Mouse (Mus musculus) heart, postnatal 25 days (tissue): ENCODE measurements at regions not wholly inside any gene's neighbourhood (a gene's known extent, or its start where the extent isn't known, plus 50 kb on each side); places are given as distances from the start of the nearest gene placed in this dataset.

Experiments
- DNase-seq: peaks from one replicate; pipeline ENCODE4 v3.0.0; 2022; ENCODE audit warnings: low spot score
- intact Hi-C: fragments of 180-260 bp; cut with DNase I; formaldehyde crosslinking; loops from one replicate; pipeline ENCODE4 v1.15.1; 2025

GRCm38 (mm10) chr13:6167055-6167761 is 305.9 kb downstream of the Klf6 start:
- intact Hi-C loops: no loop called here
- no peak for DNase-seq

DNA sequence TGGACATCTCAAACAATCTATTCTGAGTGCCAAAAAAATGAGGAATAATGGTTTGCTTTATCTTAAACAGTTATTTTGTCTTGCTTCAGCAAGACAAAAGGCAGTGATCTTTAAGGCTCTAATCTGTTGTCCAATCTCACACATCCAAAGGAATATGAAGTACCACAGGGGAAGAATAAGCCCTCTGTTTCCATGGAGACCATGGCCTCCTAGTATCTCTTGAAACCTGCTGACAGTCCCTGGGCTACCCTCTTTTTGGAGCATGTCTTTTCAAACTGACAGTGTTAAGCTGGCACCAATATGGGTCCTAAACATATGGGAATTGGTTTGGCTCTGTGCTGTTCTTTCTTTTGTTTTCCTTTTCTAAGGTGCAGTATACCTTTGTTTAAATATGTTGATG is 311.8 kb downstream of the Klf6 start:
- DNase-seq: no peak
- intact Hi-C loops: no loop called here

DNA sequence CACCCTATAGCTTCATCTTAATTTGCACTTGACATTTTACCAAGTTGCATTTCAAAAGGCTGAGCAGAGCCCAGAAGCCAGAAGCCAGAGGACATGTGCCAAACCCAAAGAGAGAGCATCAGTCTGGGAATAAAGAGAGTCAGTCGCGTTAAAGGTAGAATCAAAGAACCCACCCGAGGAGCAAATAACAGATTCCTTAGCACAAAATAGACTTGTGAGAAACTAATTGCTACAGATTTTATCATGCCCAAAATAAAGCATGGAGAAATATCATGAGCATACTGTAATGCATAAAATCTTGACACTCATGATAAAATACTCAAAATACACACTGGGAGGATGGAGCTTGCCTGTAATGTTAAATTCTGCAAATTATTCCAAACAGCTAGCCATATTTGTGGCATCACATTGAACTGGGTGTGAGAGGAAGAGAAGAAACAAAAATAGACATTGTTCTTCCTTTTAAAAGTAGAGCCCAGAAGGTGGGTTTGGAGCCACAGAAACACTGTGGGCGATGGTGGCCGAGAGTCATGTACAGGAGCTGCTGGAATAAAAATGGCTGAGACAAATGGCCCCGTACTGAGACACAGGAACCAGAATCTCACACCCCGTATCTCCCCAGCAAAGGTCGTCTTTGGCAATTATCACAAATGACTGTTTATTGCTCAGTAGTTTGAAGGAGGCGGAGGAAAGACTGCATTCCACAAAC is 317.2 kb downstream of the Klf6 start:
- intact Hi-C loops: no loop called here
- no peak for DNase-seq

GRCm38 (mm10) chr13:6189133-6189532 is 327.9 kb downstream of the Klf6 start:
- intact Hi-C loops: no loop called here
- DNase-seq: no peak

- no peak for DNase-seq
- intact Hi-C loops: no loop called here
Measured at GRCm38 (mm10) chr13:6189566-6189965, 328.3 kb downstream of the Klf6 start.

GRCm38 (mm10) chr13:6191186-6191914 is 330.1 kb downstream of the Klf6 start:
- intact Hi-C loops: loop anchor here (5.0 kb wide), 1 partner anchor 61 kb away; no protein-coding TSS in a partner anchor
- no peak for DNase-seq

- no peak for DNase-seq
- intact Hi-C loops: loop anchor here (5.0 kb wide), 1 partner anchor 60 kb away; no protein-coding TSS in a partner anchor
Measured at GRCm38 (mm10) chr13:6191915-6192295, 330.6 kb downstream of the Klf6 start.

DNA sequence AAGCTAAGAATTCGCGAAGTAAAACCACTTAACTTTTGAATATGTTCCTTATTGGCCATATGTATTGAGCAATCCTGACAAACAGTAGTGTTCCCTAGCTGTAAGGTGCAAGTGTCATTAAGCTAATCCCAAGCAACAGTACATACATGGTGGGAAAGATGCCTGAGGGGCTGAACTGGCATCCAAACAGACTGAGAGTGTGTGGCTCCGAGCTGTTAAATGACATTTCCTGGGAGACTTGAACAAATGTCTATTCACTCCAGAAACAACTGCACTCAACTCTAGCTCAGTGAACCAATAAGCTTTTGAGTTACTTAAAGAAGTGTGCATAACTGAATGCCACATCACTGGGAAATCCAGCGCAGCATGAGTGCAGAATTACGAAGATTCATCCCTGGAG is 335.4 kb downstream of the Klf6 start:
- DNase-seq: no peak
- intact Hi-C loops: no loop called here

GRCm38 (mm10) chr13:6199107-6199506 is 337.8 kb downstream of the Klf6 start:
- intact Hi-C loops: no loop called here
- DNase-seq: no peak

DNA sequence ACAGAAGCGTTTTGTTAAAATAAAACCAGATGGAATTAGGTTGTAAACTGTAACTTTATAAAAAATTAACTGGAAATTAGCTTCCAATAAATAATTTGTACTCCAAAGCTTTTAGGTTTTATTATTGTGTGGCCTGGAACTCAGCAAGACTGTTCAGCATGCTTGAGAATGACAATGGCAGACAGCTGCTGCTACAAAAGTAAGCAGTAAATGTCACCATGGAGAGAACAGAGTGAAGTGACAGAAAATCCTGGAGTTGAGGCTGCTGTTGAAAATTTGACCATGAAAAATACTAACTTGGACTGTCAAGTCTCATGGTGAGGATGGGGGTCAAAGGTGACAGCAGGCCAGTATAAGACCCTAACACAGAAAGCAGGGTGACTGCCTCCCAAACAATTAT is 340.2 kb downstream of the Klf6 start:
- DNase-seq: no peak
- intact Hi-C loops: no loop called here

DNA sequence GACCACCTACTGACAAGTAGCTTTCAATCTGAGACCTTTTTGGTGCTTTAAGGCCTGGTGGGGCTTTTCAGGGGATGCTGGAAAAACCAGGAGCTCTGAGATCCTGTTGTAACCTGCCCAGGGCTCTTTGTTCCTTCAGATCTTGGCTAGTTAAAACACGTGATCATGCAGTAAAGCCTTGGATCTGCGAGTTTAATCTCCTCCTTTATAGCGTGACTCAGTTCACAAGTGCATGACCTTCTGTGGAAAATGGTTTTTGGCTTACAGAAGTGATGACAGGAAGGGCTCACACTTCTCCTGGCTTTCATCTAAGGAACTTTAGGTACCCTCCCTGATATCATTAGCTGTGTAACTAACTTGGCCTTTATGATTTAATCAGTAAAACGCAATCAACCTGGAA is 343.1 kb upstream of the Pitrm1 start:
- DNase-seq: no peak
- intact Hi-C loops: no loop called here

GRCm38 (mm10) chr13:6212550-6212949 is 335.4 kb upstream of the Pitrm1 start:
- no peak for DNase-seq
- intact Hi-C loops: no loop called here

GRCm38 (mm10) chr13:6214189-6214588 is 333.8 kb upstream of the Pitrm1 start:
- intact Hi-C loops: no loop called here
- no peak for DNase-seq

DNA sequence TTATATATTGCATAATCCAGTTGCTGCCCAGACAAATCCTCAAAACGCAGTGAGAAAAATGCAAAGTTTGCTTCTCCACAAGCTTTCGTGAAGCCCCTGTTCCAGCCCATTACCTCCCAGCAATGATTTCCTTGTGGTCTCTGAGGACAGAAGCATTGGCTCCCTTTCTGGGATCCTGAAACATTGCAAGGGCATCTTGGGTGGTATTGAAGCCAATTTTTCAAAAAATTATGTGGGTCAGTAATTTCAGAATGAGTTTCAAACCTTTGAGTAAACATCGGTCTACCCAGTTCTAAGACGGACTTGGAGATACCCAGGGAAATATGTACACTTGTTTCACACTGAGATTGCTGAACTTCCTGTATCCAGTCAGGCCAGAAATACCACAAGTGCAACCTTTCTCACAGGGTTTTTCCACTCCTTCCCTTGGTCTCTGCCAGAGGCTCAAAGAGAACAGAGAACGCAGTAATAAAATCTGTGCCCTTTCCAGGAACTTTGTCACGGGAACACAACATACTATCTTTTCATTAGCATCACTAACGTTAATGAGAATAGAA is 321.8 kb upstream of the Pitrm1 start:
- intact Hi-C loops: no loop called here
- DNase-seq: no peak

DNA sequence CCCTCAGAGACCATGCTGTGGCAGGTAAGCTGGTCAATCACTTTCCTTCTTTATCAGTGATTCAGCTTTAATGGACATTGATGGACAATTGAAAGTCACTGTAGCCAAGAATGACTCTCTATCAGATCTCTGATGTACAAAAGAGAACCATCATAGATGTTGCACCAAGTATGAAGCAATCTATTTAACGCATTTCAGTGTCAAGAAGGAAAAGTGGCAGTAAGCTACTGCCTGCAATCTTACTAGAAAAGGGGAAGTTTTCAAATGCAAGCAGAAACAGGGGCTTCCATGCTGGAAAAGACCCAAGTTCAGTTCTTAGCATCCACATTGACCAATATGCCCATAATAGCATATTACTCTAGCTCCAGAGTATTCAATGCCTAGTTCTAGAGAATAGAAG is 319.7 kb upstream of the Pitrm1 start:
- DNase-seq: no peak
- intact Hi-C loops: no loop called here

- no peak for DNase-seq
- intact Hi-C loops: no loop called here
Measured at GRCm38 (mm10) chr13:6235394-6235793, 312.6 kb upstream of the Pitrm1 start.

GRCm38 (mm10) chr13:6236503-6236902 is 311.4 kb upstream of the Pitrm1 start:
- DNase-seq: no peak
- intact Hi-C loops: no loop called here

DNA sequence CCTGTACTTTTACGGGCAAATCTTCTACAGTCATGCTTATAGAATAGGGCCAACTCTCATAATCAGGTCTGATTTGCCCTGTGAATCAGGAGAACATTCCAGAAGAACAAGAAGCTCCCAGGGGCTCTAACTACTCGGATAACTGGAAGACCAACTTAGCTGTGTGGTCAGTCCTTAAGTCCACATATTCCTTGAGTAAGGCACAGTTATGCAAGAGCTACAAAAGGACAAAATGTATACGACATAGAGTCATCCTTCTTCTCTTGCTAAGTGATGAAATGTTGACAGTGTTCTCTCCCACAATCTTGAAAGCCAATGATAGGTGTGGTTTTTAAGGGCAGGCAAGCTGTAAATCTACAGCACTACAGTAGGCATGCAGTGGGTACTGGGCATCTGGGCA is 310.7 kb upstream of the Pitrm1 start:
- intact Hi-C loops: no loop called here
- no peak for DNase-seq

GRCm38 (mm10) chr13:6240855-6241254 is 307.1 kb upstream of the Pitrm1 start:
- intact Hi-C loops: no loop called here
- no peak for DNase-seq

- intact Hi-C loops: no loop called here
- no peak for DNase-seq
Measured at GRCm38 (mm10) chr13:6241472-6242123, 306.4 kb upstream of the Pitrm1 start.
